Mouse (Mus musculus) hindbrain, embryonic 15.5 days (tissue): Measurements from ENCODE around the gene Bpifb1. TPM values are rescaled to one million over a fixed set of nuclear protein-coding genes. Genes with fewer than 3 reads are reported as not detected.
"Not testable (repeated sequence)": the region's sequence is repeated elsewhere in the genome, so short reads cannot be mapped to it uniquely, and the experiment has no call there.

ENCODE experiments used
- ATAC-seq: fragments of 200-750 bp; cut with Nextera tagmentation; 2 replicates; pipeline ENCODE4 v1.8.0; 2017; ENCODE audit warnings: low read depth, moderate number of reproducible peaks, moderate TSS enrichment; ENCODE audit not compliant: low FRiP score
- H3K27ac ChIP-seq: fragments of 300-500 bp; sonication (generic); replicated peaks from 2 replicates; pipeline ENCODE4 v1.5.1; 2015; ENCODE audit warnings: mild to moderate bottlenecking, inconsistent platforms
- H3K27me3 ChIP-seq: fragments of 300-500 bp; sonication (generic); 2 replicates; pipeline ENCODE4 v1.6.1; 2015; ENCODE audit warnings: control low read depth, inconsistent platforms
- H3K36me3 ChIP-seq: fragments of 300-500 bp; sonication (generic); 2 replicates; pipeline ENCODE4 v1.6.1; 2015; ENCODE audit warnings: control low read depth, inconsistent platforms
- H3K4me1 ChIP-seq: fragments of 300-500 bp; sonication (generic); replicated peaks from 2 replicates; pipeline ENCODE4 v1.6.1; 2015; ENCODE audit warnings: control low read depth, inconsistent platforms
- H3K4me2 ChIP-seq: fragments of 300-500 bp; sonication (generic); 2 replicates; pipeline ENCODE4 v1.6.1; 2015; ENCODE audit warnings: moderate library complexity, mild to moderate bottlenecking, inconsistent platforms
- H3K4me3 ChIP-seq: fragments of 300-500 bp; sonication (generic); 2 replicates; pipeline ENCODE4 v1.5.1; 2015; ENCODE audit warnings: mild to moderate bottlenecking, inconsistent platforms
- H3K9ac ChIP-seq: fragments of 300-500 bp; sonication (generic); 2 replicates; pipeline ENCODE4 v1.6.1; 2015; ENCODE audit warnings: inconsistent platforms
- H3K9me3 ChIP-seq: fragments of 300-500 bp; sonication (generic); 2 replicates; pipeline ENCODE4 v1.6.1; 2016; ENCODE audit warnings: control low read depth, inconsistent platforms
- WGBS: fragments of 180-500 bp; shearing (Covaris S2); methylation state at CpG from one replicate; pipeline ENCODE4 v1.1.7; 2015; 5-methylcytosine and 5-hydroxymethylcytosine counted together
- polyA plus RNA-seq: library from polyadenylated mRNA; unstranded; fragments of >200 nt; fragmentation: Nextera tagmentation; extraction: Ambion mirVana; gene quantifications from 2 replicates; pipeline ENCODE4 v1.2.1, GENCODE M21; 2015

Gene Bpifb1
- polyA plus RNA-seq, 1 experiment from 2014 or later, result 0.25 TPM

DNA sequence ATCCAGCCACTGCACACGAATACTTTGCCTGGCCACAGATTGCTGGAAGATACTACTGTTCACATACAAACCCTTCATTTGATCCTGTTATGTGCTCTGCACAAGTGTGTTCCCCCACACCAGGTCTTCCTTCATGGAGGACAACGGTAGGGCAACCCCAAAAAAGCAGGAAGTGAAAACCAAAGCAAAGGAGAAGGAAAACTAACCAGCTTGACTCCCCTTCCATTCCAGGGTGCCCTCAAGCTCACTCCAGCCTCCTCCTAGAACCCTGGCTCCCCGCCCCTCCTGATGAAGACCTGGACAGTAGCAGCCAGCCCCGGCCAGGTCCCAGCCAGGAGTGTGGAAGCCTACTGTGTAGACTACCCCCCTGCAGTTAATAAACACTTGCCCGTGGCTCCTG lies 29.3 kb downstream of the Bpifb1 start:
- Histone ChIP-seq H3K9me3 (no peaks in the 10 kb centered on the region), H3K9ac (no peak overlapping the region), H3K27me3 (no peaks in the 10 kb centered on the region), H3K27ac (no peak overlapping the region), H3K4me3 (no peak overlapping the region), H3K4me2 (no peak overlapping the region), H3K4me1 (peaks cover 16% of the 10 kb centered on the region), H3K36me3 (no peaks in the 10 kb centered on the region)
- 83% methylated on average over 5 of the region's 5 CpGs for WGBS
- ATAC-seq, result no peak

DNA sequence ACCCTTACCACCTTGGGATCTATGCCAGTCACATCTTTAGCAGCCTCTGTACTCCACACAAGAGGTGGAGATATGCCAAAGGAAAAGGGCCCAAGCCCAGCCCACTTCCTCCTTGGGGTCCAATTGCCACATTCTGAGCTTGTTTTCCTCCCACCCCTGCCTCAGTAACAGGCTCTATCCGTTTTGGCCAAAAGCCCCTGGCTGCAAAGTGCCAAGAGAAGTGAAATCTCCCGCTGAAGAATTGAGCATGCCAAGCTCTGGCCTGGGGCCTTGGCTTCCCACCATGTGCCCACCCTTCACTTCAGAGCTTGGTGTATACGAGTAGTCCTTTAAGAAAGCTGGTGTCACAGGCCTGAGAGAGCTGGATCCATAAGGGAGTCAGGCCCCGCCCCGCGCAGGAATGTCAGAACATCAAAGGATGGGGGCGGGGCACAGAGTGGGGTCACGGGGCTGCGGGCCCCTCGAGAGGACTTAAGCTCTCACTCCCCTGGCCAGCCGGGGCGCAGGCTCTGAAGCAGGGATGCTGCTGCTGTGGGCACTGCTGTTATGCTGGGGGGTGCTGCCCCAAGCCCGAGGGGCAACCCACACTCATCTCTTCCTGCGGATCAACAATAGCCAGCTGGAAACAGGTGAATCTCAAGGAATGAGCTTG lies 32.8 kb downstream of the Bpifb1 start, which contains the start of gene Bpifb5:
Bpifb5 (plus strand) TSS at position 478 of the 652 bp plus-strand sequence.
- no peak within 1 kb of the TSS for H3K9ac ChIP-seq
- H3K9me3 ChIP-seq, result no peaks in the 10 kb centered on the region
- H3K4me1 ChIP-seq, result peaks cover 16% of the 10 kb centered on the region
- H3K4me3 ChIP-seq, result no peak within 1 kb of the TSS
- peak; percentile 92 for ATAC-seq
- no peaks in the 10 kb centered on the region for H3K36me3 ChIP-seq
- H3K4me2 ChIP-seq, result peak within 1 kb of the TSS; percentile 34
- WGBS, result 5% methylated on average over 14 of the region's 14 CpGs
- H3K27me3 ChIP-seq, result no peaks in the 10 kb centered on the region
- peak within 1 kb of the TSS; percentile 23; the same call in 1 of the 2 replicates for H3K27ac ChIP-seq

- H3K4me2 ChIP-seq, result peak overlapping the region; percentile 34; the same call in 1 of the 2 replicates
- H3K9me3 ChIP-seq, result no peaks in the 10 kb centered on the region
- no peaks in the 10 kb centered on the region for H3K27me3 ChIP-seq
- H3K9ac ChIP-seq, result no peak overlapping the region
- no peaks in the 10 kb centered on the region for H3K36me3 ChIP-seq
- no peak overlapping the region for H3K4me3 ChIP-seq
- peaks cover 16% of the 10 kb centered on the region for H3K4me1 ChIP-seq
- ATAC-seq, result no peak
- 15% methylated on average over 2 of the region's 2 CpGs for WGBS
- peak overlapping the region; percentile 23; the same call in 1 of the 2 replicates for H3K27ac ChIP-seq
Observed at GRCm38 (mm10) chr2:154223917-154224273, 33.3 kb downstream of the Bpifb1 start.

DNA sequence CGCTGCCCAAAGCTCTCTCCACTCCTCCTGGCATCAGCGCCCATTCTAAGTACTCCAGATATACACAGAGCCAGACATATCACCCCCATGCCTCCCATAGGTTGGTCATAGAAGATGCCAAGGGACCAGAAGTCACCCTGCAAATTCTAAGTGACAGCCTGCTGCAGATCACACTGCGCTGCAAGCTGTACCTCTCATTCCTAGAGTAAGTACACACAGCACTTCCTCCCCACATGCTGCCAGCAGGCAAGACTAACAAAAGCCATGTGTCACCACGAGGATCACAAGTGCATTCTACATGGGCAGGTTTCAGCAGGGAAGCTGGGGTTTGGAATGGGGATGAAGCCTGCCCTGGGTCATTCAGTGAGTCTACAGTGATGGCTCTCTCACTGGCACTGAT lies 36.4 kb downstream of the Bpifb1 start:
- H3K27ac ChIP-seq, result no peak overlapping the region
- no peak overlapping the region for H3K4me3 ChIP-seq
- WGBS, result 79% methylated on average over 4 of the region's 4 CpGs
- H3K9ac ChIP-seq, result no peak overlapping the region
- H3K9me3 ChIP-seq, result no peaks in the 10 kb centered on the region
- peaks cover 16% of the 10 kb centered on the region for H3K4me1 ChIP-seq
- H3K4me2 ChIP-seq, result no peak overlapping the region
- no peaks in the 10 kb centered on the region for H3K27me3 ChIP-seq
- H3K36me3 ChIP-seq, result no peaks in the 10 kb centered on the region
- no peak for ATAC-seq

DNA sequence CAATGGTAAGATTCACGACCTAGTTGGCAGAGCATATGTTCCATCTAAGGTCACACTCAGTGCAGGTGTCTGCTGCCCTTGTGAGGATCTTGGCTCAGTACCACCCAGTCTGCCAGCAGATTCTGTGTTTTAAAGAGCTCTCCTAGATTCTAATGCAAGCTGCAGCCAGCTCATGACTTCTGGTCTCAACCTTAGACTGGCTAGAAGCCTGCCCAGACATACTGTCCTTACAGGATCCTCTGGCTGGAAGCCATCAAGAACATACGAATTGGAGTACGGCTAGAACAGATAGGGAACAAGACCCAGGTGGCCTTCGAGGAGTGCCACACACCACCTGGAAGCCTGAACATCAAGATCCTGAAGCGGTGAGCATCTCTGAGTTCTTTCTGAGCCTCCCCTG lies 37.2 kb downstream of the Bpifb1 start:
- WGBS, result 87% methylated on average over 5 of the region's 5 CpGs
- no peaks in the 10 kb centered on the region for H3K36me3 ChIP-seq

DNA sequence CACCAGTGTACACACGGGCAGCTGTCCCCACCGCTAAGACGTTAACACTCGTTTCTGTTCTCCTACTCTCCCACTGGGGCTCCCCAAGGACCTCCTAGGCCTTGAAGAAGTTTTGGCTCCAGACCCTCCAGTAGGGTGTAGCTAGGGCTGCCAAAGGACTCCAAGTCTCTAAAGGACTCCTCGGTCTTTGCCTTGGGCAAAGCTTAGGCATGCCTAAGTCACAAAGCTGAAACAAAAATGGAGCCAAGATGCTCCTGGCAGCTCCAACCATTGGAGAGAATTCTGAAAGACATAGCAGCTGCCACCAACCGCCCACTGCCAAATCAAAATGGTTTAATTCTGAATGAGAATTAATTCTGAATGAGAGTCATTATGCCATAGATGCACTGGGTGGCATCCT lies 42.8 kb downstream of the Bpifb1 start:
- Histone ChIP-seq H3K9ac (no peak overlapping the region), H3K4me1 (no peaks in the 10 kb centered on the region), H3K9me3 (no peaks in the 10 kb centered on the region), H3K36me3 (no peaks in the 10 kb centered on the region), H3K4me3 (no peak overlapping the region), H3K4me2 (no peak overlapping the region), H3K27ac (no peak overlapping the region), H3K27me3 (no peaks in the 10 kb centered on the region)
- WGBS, result 72% methylated on average over 6 of the region's 6 CpGs
- no peak for ATAC-seq

More for the DNA sequence above, 37.2 kb downstream of the Bpifb1 start:
- Histone ChIP-seq H3K27me3 (no peaks in the 10 kb centered on the region), H3K4me1 (peaks cover 13% of the 10 kb centered on the region), H3K4me2 (no peak overlapping the region), H3K9me3 (no peaks in the 10 kb centered on the region), H3K27ac (no peak overlapping the region), H3K9ac (no peak overlapping the region), H3K4me3 (no peak overlapping the region)
- ATAC-seq, result no peak

GRCm38 (mm10) chr2:154240771-154241170 lies 50.2 kb downstream of the Bpifb1 start:
- Histone ChIP-seq H3K9ac (no peak overlapping the region), H3K4me3 (no peak overlapping the region), H3K36me3 (no peaks in the 10 kb centered on the region), H3K27ac (no peak overlapping the region), H3K4me1 (no peaks in the 10 kb centered on the region), H3K4me2 (no peak overlapping the region), H3K9me3 (no peaks in the 10 kb centered on the region), H3K27me3 (no peaks in the 10 kb centered on the region)
- no peak for ATAC-seq
- 87% methylated on average over 6 of the region's 6 CpGs for WGBS

GRCm38 (mm10) chr2:154242726-154243125 lies 52.1 kb downstream of the Bpifb1 start:
- not testable (repeated sequence) for ATAC-seq

GRCm38 (mm10) chr2:154243356-154244036 lies 52.9 kb downstream of the Bpifb1 start:
- H3K4me3 ChIP-seq, result no peak overlapping the region
- H3K27me3 ChIP-seq, result no peaks in the 10 kb centered on the region
- H3K4me1 ChIP-seq, result no peaks in the 10 kb centered on the region
- no peaks in the 10 kb centered on the region for H3K36me3 ChIP-seq
- no peak overlapping the region for H3K4me2 ChIP-seq
- 92% methylated on average over 10 of the region's 10 CpGs for WGBS
- no peak overlapping the region for H3K9ac ChIP-seq
- H3K27ac ChIP-seq, result no peak overlapping the region
- no peaks in the 10 kb centered on the region for H3K9me3 ChIP-seq
- ATAC-seq, result no peak

More at GRCm38 (mm10) chr2:154242726-154243125, 52.1 kb downstream of the Bpifb1 start:
- not testable (repeated sequence) for H3K4me3 ChIP-seq, H3K4me2 ChIP-seq, H3K36me3 ChIP-seq, H3K4me1 ChIP-seq, H3K9me3 ChIP-seq, H3K27ac ChIP-seq, H3K9ac ChIP-seq, H3K27me3 ChIP-seq
- WGBS, result 95% methylated on average over 12 of the region's 12 CpGs

DNA sequence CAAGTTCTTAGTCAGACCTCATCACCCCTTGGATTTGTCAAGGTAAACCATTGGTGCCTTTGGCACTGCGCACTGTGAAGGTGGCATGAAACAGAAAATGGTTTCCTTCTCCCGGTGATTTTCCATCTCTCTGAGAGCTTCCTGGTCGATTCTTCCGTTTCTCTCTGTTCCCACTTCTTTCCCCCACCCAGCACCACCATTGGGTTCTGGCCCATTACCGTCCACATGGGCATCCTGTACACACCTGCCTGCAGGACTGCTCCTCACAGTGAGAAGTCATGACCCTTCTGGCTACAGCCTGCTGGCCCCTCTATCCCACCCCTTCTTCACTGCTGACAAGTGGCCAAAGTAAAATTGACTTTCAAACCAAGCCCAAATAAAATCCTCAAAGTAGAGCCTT lies 54.7 kb downstream of the Bpifb1 start:
- no peak overlapping the region for H3K4me3 ChIP-seq
- no peak overlapping the region for H3K9ac ChIP-seq
- no peaks in the 10 kb centered on the region for H3K27me3 ChIP-seq
- H3K27ac ChIP-seq, result no peak overlapping the region
- no peaks in the 10 kb centered on the region for H3K4me1 ChIP-seq
- 95% methylated on average over 5 of the region's 5 CpGs for WGBS
- H3K36me3 ChIP-seq, result no peaks in the 10 kb centered on the region
- H3K4me2 ChIP-seq, result no peak overlapping the region
- no peaks in the 10 kb centered on the region for H3K9me3 ChIP-seq
- no peak for ATAC-seq

DNA sequence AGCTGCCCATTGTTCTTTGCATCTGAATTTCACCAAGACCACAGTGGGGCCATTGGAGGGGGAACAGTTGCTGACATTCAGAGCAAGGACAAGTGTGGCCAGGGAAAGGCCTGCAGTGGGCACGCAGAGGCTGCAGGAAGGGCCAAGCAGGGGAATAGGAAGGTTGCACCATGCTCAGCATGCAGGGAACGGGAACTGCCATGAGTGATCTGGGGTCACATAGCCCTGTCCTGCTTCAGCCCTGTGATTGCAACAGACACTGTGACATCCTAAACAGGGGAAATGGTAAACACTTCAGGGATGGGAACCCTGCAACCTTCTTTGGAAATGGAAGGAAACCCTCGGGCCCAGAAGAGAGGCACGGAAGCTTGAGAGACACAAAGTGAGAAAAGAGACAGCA lies 64.6 kb downstream of the Bpifb1 start:
- H3K27ac ChIP-seq, H3K4me2 ChIP-seq, H3K4me3 ChIP-seq, H3K36me3 ChIP-seq, H3K9ac ChIP-seq, H3K9me3 ChIP-seq, H3K4me1 ChIP-seq, ATAC-seq, H3K27me3 ChIP-seq: not testable (repeated sequence)
- WGBS, result 86% methylated on average over 2 of the region's 4 CpGs

GRCm38 (mm10) chr2:154255770-154256169 lies 65.2 kb downstream of the Bpifb1 start:
- no peak for ATAC-seq
- 87% methylated on average over 4 of the region's 4 CpGs for WGBS
- H3K36me3 ChIP-seq, result no peaks in the 10 kb centered on the region

More at GRCm38 (mm10) chr2:154255770-154256169, 65.2 kb downstream of the Bpifb1 start:
- Histone ChIP-seq H3K9me3 (no peaks in the 10 kb centered on the region), H3K27ac (no peak overlapping the region), H3K4me2 (no peak overlapping the region), H3K27me3 (no peaks in the 10 kb centered on the region), H3K4me1 (no peaks in the 10 kb centered on the region), H3K9ac (no peak overlapping the region), H3K4me3 (no peak overlapping the region)
